Mouse (Mus musculus) megakaryocyte, embryonic 14.5 days (primary cell): ENCODE measurements around the gene Tmbim6.

Experiments used
- FLI1 ChIP-seq: IDR thresholded peaks from 2 replicates; pipeline ENCODE4 v1.6.1; 2012; ENCODE audit warnings: low read length, inconsistent platforms, mixed read lengths
- GATA1 ChIP-seq: IDR thresholded peaks from 3 replicates; pipeline ENCODE4 v1.6.1; 2012; ENCODE audit warnings: mixed read lengths, low read length, inconsistent platforms, borderline replicate concordance

GRCm38 (mm10) chr15:99364022-99364530, 28.6 kb upstream of the Tmbim6 start:
- no peak for TF ChIP-seq GATA1
- TF ChIP-seq FLI1, result no peak
